Mouse (Mus musculus): ENCODE data around the gene Garnl3.

DNA sequence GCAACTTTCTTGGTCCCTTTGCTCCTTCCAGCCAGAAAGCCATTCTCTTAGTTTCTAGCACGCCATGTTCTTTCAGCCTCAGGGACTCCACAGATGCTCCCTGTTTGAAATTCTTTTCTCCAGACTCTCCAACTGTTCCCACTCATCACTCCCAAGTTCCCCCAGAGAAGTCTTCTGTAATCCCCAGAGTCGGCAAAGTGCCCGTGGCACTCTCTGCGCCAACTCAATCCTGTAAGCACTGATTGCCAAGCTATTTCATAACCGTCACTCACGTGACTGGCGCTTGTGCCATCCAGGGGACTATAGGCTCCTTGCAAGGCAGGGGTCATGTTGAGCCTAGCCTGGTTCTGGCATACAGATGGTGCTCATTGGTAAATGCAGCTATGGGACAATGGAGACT, 98.2 kb downstream of the Garnl3 start:
- TF ChIP-seq CTCF (IDR thresholded peaks at IDR 0.05; ENCODE audit: low read depth, low read length) (no peak), GATA2 (IDR thresholded peaks at IDR 0.05; ENCODE audit: borderline replicate concordance, low read depth, low read length) (no peak), GATA1 (IDR thresholded peaks at IDR 0.05; ENCODE audit: borderline replicate concordance, low read length) (no peak), TAL1 (conservative IDR thresholded peaks at IDR 0.05; ENCODE audit: low read depth, low read length) (no peak)
